ENCODE assay signal across 28 mouse cellular contexts in genomic region chr6:37604178-37604883, GRCm38 (mm10).
DNase-seq lines count a peak whose midpoint lies in the region; ATAC-seq and TF ChIP-seq lines count a peak whose summit lies in the region.
"Had no signal": no experiment of that assay in that cellular context is flagged by ENCODE, and none has a peak within 500 bp of the region (broad histone marks: within the 10 kb centered on the region; RNA-seq: fewer than 3 reads in every experiment).

No protein-coding gene starts in this region.

- H3K36me3 ChIP-seq in heart, embryonic 15.5 days, result no peaks in the 10 kb centered on the region
- H3K36me3 ChIP-seq in liver, postnatal 0 days (replicated peaks; ENCODE audit: insufficient read depth, low read length), result no peaks in the 10 kb centered on the region
- no peaks in the 10 kb centered on the region for H3K36me3 ChIP-seq in ES-E14 (ENCODE audit: control insufficient read depth, insufficient read depth, low read length, poor library complexity, severe bottlenecking)
- H3K36me3 ChIP-seq: embryonic facial prominence, embryonic 10.5 days; embryonic facial prominence, embryonic 15.5 days; forebrain, embryonic 12.5 days; hindbrain, embryonic 12.5 days; midbrain, embryonic 12.5 days; neural tube, embryonic 13.5 days had no signal

- H3K9ac ChIP-seq in heart, embryonic 15.5 days, result no peak overlapping the region
- H3K9ac ChIP-seq in liver, postnatal 0 days (replicated peaks), result no peak overlapping the region
- H3K9ac ChIP-seq in ES-E14 (ENCODE audit: insufficient read depth, low read depth, low read length, poor library complexity, severe bottlenecking), result no peak overlapping the region
- H3K9ac ChIP-seq: embryonic facial prominence, embryonic 15.5 days; forebrain, embryonic 12.5 days; hindbrain, embryonic 12.5 days; midbrain, embryonic 12.5 days; neural tube, embryonic 13.5 days had no signal

- peak; percentile 50; the same call in 1 of the 2 replicates for TF ChIP-seq EP300 in liver, postnatal 0 days (IDR thresholded peaks at IDR 0.05; ENCODE audit: low read depth)

- TF ChIP-seq CTCF in liver, postnatal 0 days (IDR thresholded peaks at IDR 0.05; ENCODE audit: low read depth), result no peak

- WGBS in heart, embryonic 15.5 days, result 71% methylated on average over 4 of the region's 4 CpGs
- 73% methylated on average over 4 of the region's 4 CpGs for WGBS in liver, postnatal 0 days (ENCODE audit: insufficient replicate concordance)

- no peaks in the 10 kb centered on the region for H3K9me3 ChIP-seq in heart, embryonic 15.5 days (replicated peaks)
- H3K9me3 ChIP-seq in liver, postnatal 0 days (ENCODE audit: low read length), result no peaks in the 10 kb centered on the region
- H3K9me3 ChIP-seq in ES-E14 (ENCODE audit: control insufficient read depth, insufficient read depth, low read depth, low read length), result no peaks in the 10 kb centered on the region
- H3K9me3 ChIP-seq: embryonic facial prominence, embryonic 10.5 days; embryonic facial prominence, embryonic 15.5 days; forebrain, embryonic 12.5 days; hindbrain, embryonic 12.5 days; midbrain, embryonic 12.5 days; neural tube, embryonic 13.5 days had no signal

- in situ Hi-C loops in ES-E14 (cut with MboI; ENCODE audit: low sequenced_read_pairs in 2 of 2, unreplicated experiment in 2 of 2), result no loop called here

- H3K27ac ChIP-seq in heart, embryonic 15.5 days, result peak overlapping the region; percentile 34; the same call in 1 of the 2 replicates
- 0 out of 2 replicates have a peak overlapping the region, but pooled peaks have one; percentile 44 for H3K27ac ChIP-seq in liver, postnatal 0 days (ENCODE audit: low read depth)
- H3K27ac ChIP-seq in ES-E14 (ENCODE audit: insufficient read depth, low read depth, low read length, poor library complexity, severe bottlenecking), result peak overlapping the region; percentile 63; the same call in 1 of the 2 replicates
- H3K27ac ChIP-seq: embryonic facial prominence, embryonic 10.5 days; embryonic facial prominence, embryonic 15.5 days; forebrain, embryonic 12.5 days; hindbrain, embryonic 12.5 days; hindbrain, postnatal 0 days; midbrain, embryonic 12.5 days; neural tube, embryonic 13.5 days had no signal

- ATAC-seq in heart, embryonic 15.5 days (replicated peaks; ENCODE audit: insufficient number of reproducible peaks, insufficient read depth, low FRiP score, low read depth), result no peak
- ATAC-seq in liver, postnatal 0 days, result peak; percentile 85
- 0 out of 2 replicates have a peak, but pooled peaks have one; percentile 26 for ATAC-seq in megakaryocyte progenitor cell, adult 5-6 weeks (replicated peaks; ENCODE audit: poor library complexity)
- ATAC-seq in inflammation-experienced regulatory T-cells, adult 6 months, result no peak
- ATAC-seq in megakaryocyte-erythroid progenitor cell, adult 5-6 weeks (replicated peaks; ENCODE audit: low FRiP score, low TSS enrichment, poor library complexity, severe bottlenecking), result no peak
- ATAC-seq: CD4-positive, CD25-positive, alpha-beta regulatory T cell, adult 4 months; hindbrain, postnatal 0 days; lung, postnatal 0 days; Patski had no signal

- H3K4me1 ChIP-seq in heart, embryonic 15.5 days (replicated peaks), result no peaks in the 10 kb centered on the region
- 0 out of 2 replicates have a peak, but pooled peaks cover 5% of the 10 kb centered on the region for H3K4me1 ChIP-seq in liver, postnatal 0 days (ENCODE audit: insufficient read depth)
- H3K4me1 ChIP-seq in ES-E14 (ENCODE audit: control insufficient read depth in 2 of 2, insufficient read depth in 2 of 2, low read length in 2 of 2, poor library complexity in 1 of 2), result peaks cover 5 to 7% of the 10 kb centered on the region in 2 experiments; a peak in 3 of 4 replicates
- H3K4me1 ChIP-seq: embryonic facial prominence, embryonic 15.5 days; forebrain, embryonic 12.5 days; hindbrain, embryonic 12.5 days; midbrain, embryonic 12.5 days; neural tube, embryonic 13.5 days had no signal

- DNase-seq in heart, postnatal 4 days, result no peak
- no peak for DNase-seq in liver, postnatal 0 days
- DNase-seq in liver (no peak), ES-E14 (ENCODE audit: low read depth, low spot score) (no peak)
- DNase-seq: adrenal gland, postnatal 14 days; cerebellum, adult 18-20 months; cerebellum, postnatal 10 days; gastrocnemius, postnatal 14 days; kidney, adult 9 months; kidney, postnatal 14 days; layer of hippocampus, adult 9-11 months; lung, adult 18-20 months; lung, postnatal 4 days had no signal

- no peaks in the 10 kb centered on the region for H3K27me3 ChIP-seq in heart, embryonic 15.5 days
- H3K27me3 ChIP-seq in liver, postnatal 0 days (ENCODE audit: insufficient read depth, low read length), result no peaks in the 10 kb centered on the region
- H3K27me3 ChIP-seq: embryonic facial prominence, embryonic 15.5 days; forebrain, embryonic 12.5 days; hindbrain, embryonic 12.5 days; midbrain, embryonic 12.5 days; neural tube, embryonic 13.5 days; Patski had no signal

- no peak overlapping the region for H3K4me3 ChIP-seq in heart, embryonic 15.5 days
- no peak overlapping the region for H3K4me3 ChIP-seq in liver, postnatal 0 days (ENCODE audit: low read depth, low read length)
- H3K4me3 ChIP-seq in ES-E14 (ENCODE audit: insufficient read depth in 1 of 2, low read depth in 1 of 2, low read length in 2 of 2, poor library complexity in 1 of 2, severe bottlenecking in 1 of 2), result no peak overlapping the region
- H3K4me3 ChIP-seq: embryonic facial prominence, embryonic 10.5 days; embryonic facial prominence, embryonic 15.5 days; forebrain, embryonic 12.5 days; hindbrain, embryonic 12.5 days; midbrain, embryonic 12.5 days; neural tube, embryonic 13.5 days had no signal

- no peak overlapping the region for H3K4me2 ChIP-seq in heart, embryonic 15.5 days
- H3K4me2 ChIP-seq in liver, postnatal 0 days (ENCODE audit: low read depth, low read length), result no peak overlapping the region
- H3K4me2 ChIP-seq: embryonic facial prominence, embryonic 15.5 days; forebrain, embryonic 12.5 days; hindbrain, embryonic 12.5 days; liver, embryonic 11.5 days; midbrain, embryonic 12.5 days; neural tube, embryonic 13.5 days had no signal

TF ChIP-seq in ES-E14, 5 proteins besides CTCF, POLR2A, EP300 and RAD21:
- TF ChIP-seq HCFC1 (IDR thresholded peaks at IDR 0.05; ENCODE audit: borderline replicate concordance, insufficient read depth, low read length), result no peak
- no peak for TF ChIP-seq ZC3H11A (IDR thresholded peaks at IDR 0.05; ENCODE audit: borderline replicate concordance, low read depth, low read length)
- TF ChIP-seq CHD2 (IDR thresholded peaks at IDR 0.05; ENCODE audit: low read depth, low read length), result peak; percentile 31; the same call in 1 of the 2 replicates

Comparison
In these comparisons a context has a peak if more than half of its experiments do, and no peak if none do; other contexts are left out.
1. ATAC-seq: peak in liver, postnatal 0 days (single experiment) and megakaryocyte progenitor cell, adult 5-6 weeks (single experiment); none in heart, embryonic 15.5 days (single experiment), inflammation-experienced regulatory T-cells, adult 6 months (single experiment) and megakaryocyte-erythroid progenitor cell, adult 5-6 weeks (single experiment).
2. Peak in every context shown above with its lines, with median percentiles within 50 percentile points of each other: H3K27ac ChIP-seq.